Mouse (Mus musculus) frontal cortex, postnatal 10 days (tissue): ENCODE measurements around the gene Lrrc1.

Experiments used
- DNase-seq, 2 experiments: peaks; one replicate each; pipeline ENCODE4 v3.0.0; 2022; ENCODE audit warnings: low spot score in 2 of 2, mixed read lengths in 1 of 2

The Lrrc1 gene

DNA sequence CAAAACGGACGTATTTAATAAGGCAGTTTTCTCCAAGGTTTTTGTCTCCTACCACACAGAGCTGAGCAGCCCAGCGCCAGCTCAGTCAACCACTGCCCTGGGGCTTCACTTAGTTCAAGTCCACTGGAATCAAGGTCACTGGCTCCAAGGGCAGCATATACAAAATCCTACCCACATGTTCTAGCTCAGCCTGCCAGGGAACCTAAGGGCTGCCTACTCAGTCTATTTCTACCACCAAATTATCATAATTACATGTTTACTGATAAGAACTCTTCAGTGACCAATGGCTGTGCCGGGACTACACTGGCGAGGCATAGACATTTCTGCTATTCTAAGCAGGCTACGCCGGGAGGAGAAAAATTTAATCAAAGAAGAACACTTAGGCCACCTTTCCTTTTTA lies 80.8 kb downstream of the Lrrc1 start:
- no peak for DNase-seq

DNA sequence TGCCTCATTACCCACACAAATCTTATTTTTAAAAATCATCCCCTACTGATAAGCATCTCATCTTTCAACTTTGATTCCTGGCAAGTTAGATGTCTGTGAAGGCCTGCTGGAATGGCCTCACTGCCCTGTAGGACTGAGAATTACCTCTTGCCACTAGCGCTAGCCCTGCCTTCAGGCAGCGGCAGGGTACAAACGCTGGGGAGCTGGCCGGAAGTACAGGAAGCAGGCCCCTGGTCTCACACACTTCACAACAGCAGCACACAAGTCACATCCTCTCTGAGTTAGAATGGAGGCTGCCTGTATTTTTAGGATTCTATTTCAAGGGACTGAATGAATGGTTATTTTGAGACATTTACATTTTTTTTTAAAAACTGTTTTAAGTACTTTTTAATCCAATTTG lies 81.5 kb downstream of the Lrrc1 start:
- no peak for DNase-seq

DNA sequence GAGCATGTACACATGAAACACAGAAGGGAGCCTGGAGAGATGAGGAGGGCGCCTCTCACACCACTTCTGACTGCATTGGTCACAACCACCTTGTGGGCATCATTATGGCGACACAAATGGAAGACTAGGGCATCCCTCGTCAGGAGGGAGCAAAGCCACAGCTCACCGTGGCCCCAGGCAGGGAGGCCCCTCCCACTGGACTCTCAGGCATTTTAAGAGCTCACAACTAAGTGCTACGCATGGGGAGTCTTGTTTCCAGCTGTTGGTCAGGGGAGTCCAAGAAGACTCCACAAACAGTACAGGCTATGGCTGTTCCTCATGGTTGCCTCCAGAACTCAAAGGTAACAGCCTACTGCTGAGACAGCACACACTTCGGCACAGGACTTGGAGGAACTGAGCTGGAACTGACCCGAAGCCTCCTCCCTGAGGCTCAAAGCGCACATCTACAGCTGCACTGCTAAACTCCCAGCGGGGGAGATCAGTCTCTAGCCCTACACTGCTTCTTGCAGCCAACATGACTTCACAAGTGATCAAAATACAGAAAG lies 83.2 kb downstream of the Lrrc1 start:
- no peak for DNase-seq

DNA sequence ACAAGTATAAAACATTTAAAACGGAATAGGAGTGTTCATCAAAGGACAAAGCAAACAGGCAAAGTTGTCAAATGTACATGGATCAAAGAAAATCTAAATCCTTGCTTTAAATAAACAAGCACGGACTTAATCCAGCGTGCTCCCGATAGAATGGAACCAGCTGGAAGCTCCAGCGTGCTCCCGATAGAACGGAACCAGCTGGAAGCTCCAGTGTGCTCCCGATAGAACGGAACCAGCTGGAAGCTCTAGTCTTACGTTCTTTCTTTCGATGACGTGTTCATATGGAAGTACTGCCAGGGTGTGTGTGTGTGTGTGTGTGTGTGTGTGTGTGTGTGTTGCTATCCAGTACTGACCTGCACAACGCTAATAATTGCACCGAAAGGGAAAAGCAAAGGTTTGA lies 84.3 kb downstream of the Lrrc1 start:
- no peak for DNase-seq

DNA sequence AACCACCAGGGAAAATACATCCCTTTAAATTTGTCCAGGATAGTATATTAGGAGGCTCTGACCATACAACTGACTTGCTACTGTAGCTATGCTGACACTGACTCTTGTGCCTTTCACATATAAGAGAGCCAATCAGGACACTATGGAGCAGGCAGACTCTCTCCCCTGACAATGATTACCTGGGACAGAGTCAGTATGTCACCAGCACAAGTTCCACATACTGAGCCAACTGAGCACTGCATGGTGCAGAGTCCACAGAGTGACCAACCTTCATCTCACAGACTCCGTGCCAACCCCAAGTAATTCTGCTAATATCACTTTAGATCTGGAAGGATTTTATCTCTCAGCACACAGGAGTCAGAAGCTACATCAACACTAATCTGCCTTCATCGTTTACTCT lies 85.3 kb downstream of the Lrrc1 start:
- no peak for DNase-seq

DNA sequence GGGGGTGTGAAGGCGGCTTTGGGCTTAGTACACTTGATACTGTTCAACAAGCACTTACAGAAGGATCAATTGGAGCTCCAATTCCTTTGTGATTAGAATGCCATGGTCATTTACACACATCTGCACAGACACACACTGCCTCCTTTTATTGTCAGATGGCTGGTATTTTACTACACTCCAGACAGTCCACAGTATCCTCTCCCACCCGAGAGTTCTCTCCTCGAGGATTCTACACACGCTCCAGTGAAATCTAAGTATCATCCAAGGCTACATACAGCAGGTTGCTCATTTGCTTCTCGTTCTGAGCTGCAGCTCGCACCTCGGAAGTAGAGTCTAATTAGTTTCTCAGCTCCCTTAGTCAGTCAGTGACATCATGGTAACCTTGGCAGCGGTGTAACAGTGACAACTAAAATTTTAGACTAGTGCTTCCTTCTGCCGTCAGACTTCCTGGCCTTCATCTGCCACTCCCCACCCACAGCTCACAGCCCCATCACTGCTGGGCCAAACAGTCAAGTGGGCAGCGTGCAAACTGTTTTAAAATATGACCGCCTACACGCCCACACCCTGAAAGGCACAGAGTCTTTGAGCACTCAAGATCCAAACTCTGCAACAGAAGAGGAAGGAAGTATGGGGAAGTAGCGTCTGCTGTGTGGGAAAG lies 88.4 kb downstream of the Lrrc1 start:
- peak in 1 of 2 experiments; percentile 35 for DNase-seq

DNA sequence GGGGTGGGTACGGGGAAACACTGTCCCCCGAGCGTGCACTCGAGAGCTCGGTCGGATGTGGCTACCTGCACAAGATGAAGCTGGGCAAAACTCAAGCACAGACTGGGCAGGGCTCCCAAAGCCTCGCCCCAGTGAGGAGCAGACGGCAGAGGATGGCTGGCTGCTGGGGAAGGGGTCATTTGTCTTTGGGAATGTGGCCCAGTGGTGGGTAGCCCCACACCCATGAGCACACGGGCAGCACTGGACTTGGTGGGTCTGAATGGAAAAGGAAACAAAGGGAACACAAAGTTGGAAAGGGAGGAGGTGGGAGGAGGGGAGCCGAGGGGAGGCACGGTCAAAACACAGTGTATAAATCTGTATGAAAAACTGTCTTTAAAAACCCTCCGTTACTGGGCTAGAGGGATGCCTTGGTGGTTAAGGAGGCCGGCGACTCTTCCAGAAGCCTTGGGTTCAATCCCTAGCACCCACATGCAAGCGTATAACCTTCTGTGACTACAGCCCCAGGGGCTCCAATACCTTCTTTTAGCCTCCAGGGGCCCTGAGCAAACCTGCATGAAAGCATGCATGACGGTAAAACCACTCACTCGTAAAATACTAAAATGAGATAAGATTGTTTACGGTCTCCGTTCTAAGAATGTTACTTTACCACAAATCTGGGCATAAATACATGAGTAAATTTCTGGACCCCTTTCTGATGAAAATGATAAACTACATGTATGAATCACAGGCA lies 89.1 kb downstream of the Lrrc1 start:
- DNase-seq, result no peak

DNA sequence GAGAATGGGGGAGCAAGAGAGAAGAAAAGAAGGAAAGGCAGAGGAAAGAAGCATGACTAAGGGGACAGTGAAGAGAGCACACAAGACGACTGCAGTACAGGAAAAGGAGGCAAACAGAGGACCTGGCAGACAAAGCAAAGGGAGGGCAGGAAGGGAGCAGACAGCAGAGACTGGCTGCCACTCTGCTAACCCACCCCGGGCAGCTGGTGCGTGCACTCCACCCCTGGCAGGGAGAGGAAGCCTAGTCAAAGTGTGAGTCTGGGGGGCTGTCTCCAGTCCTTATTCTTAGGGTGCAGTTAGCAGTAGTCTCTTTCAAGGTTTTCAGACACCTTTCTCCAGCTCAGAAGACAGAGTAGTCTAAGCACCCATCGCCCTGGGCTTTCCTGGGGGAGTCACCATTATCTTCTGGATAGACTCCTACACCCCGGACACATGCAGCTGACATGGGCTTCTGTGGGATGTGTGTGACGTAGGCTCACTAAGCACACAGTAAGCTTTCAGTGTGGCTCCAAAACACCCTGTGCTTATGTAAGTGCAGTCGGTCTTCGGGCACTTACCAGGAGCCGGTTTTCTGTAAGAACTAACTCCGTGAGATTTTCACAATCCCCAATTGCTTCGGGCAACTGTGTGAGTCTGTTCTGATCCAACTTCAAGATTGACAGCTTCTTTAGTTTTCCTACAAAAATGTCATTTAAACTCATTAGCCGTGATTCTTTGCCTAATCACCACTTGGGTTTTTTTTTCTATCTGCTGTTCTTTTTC lies 92.4 kb downstream of the Lrrc1 start:
- DNase-seq, result no peak

DNA sequence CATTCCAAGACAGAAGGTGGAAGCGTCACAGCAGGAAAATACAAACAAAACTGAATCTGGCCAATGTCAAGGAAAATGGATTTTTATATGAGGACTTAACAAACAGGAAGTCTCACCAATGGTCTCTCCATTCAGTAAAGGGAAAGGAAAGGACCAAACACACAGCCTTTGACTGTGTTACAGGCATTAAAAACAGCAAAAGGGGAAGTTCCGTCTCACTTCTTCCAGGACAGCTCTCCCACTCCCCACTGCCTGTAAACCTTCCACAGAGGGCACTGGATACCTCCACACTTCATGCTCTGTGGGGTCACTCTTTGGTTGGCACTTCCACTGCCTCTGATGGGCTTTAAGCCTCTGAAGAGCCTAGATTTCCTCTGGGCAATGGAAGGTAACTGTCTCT lies 94.2 kb downstream of the Lrrc1 start:
- DNase-seq, result no peak

DNA sequence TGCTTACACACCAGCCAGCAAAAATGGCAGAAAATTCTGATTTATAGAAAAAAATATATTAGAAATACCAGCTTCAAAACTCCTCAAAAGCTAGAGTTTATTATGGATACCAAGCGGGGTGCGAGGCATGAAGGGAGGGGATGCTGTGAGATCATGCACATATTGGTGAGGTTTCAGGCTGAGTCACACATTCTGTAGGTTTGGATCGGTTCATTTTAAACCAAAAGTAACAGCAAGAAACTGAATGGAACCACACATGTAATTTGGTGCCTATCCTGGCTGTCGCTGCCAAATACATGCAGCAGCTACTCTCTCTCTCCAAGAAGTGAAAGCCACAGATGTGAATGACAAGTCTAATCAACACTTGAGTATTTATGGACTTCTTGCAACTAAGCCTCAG lies 99.8 kb downstream of the Lrrc1 start:
- DNase-seq, result no peak

DNA sequence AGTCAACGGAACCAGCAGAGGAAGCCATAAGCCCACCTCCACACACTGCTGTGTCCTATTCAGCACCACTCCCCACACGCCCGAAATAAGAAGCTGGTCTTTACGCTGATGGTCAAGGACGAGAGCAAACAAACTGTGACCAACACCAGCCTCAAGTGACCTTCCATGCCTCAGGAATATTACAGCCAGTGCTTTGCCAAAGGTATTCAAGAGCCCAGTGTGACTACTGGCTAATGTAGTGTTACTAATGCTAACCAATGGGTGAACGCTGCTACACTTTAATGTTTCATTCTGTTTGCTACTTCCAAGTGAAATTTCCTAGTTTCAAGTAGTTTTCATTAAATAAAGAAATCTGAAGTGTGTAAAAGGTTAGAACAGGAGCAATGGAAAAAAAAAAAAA lies 105.3 kb downstream of the Lrrc1 start:
- no peak for DNase-seq

DNA sequence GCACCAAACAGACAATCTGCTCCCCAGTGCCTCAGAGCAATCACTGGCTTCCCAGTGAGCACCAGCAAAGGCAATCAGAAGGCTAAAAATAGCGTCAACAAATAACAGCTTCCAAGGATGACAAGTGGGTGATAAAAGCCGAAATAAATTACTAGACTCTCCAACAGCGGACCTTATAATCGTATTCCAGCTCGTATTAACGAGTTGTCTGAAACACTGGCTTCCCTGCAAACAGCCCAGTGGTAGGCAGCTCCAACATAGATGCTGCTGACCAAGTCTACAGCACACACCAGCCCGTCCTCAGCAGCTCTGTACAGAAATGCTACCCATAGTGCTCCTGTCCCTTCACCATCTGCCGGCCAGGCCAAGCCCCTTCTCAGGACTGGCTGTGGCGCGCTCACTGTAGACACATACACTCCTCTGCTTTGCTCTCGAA lies 105.8 kb downstream of the Lrrc1 start:
- DNase-seq, result no peak

DNA sequence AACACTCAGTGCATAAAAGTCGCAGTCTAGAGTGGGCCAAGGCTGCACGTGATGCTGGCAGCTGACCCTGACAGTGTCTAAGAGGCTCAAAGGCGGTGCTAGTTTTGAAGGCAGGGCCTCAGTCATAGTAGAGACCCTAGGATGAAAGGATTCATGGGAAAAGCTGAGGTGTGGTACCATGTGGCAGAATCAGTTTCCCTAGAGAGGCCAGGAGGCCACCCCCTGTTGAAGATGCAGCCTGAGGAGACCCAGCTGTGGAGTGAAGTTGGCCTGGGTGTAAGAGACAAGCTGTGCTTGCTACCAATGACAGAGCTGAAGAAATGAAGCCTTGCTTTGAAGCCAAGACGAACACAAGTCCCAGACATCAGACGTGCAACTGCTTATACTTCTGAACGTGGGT lies 107.5 kb downstream of the Lrrc1 start:
- no peak for DNase-seq

DNA sequence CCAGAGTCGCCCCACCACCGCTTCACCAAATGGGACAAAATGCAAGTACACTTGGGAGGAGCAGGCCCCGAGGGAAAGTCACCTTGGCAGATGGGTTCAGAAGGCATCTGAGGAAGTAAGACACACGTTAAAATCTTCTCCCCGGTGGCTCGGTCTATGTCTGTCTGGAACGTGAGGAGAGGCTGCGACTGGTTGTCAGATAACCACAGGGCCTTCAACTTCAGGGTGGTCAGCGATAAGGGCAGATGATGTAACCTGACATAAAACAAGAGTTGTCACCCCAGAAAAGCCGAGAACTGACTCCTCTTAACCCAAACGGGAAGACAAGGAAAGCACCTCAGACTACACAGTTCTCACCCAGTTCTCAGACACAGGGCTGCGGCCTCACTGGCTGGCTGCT lies 109.7 kb downstream of the Lrrc1 start:
- no peak for DNase-seq

DNA sequence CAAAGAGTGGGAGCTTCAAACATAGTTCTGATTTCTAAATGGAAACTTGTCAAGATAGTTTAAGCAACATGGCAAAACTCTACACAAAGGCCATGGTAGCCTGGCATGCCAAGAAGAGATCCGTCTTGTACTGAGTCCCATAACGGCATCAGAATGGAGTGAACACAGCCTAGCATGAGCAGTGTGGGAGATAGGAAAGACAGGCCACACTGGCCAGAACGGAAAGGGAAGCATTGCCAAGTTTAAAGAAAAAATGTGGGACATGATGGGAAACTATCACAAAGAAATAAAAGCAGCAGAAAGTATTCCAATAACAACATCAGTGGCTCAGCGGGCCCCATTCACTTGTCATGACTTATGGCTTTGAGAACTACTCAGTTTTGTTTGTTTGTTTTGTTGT lies 111.2 kb downstream of the Lrrc1 start:
- DNase-seq, result no peak

DNA sequence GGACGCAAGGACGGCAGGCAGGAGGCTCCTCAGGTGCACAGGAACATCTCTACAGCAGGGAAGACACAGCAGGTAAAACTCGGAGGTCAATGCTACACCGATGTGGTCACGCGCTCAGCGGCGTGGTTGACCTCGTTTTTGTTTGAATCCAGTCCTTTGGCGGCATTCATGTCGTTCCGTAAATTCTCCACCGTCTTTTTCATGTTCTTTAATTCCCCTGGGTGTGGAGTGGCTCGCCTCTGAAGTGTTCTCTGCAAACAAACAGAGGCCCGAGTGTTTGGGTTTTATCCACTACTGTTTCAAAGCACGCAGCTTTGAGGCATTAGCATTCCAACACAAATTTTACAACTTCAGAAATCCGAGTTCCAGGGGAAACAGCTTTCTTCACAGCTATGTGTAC lies 112.6 kb downstream of the Lrrc1 start:
- DNase-seq, result no peak

DNA sequence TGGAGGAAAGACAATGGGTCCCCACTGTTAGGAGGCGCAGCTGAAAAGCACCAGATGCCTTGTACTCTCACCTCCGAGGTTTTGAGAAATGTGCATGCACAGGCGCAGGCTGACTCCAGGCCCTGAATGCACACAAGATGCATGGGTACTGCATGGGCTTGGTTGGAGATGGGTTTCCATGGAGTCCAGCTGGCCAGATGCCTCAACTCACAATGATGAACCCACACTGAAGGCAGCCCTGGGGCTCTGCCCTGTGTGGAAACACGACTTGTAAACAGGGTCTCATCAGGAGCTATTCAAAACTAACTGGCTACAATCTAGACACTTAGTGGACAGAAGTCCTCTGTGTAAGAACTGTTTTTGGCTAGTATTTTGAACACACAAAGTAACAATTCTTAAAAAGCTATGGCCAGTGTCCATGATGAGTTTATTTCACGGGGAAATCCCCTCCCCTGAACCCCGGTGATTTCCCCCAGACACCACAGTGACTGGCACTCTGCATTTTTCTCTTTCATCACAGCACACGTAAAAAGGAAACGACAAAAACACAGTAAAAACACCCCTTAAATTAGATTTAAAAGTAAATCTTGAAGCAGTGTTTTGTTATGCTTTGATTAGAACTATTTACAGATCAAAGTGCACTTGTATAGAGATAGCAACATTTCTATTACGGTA lies 114.1 kb downstream of the Lrrc1 start:
- DNase-seq, result no peak

DNA sequence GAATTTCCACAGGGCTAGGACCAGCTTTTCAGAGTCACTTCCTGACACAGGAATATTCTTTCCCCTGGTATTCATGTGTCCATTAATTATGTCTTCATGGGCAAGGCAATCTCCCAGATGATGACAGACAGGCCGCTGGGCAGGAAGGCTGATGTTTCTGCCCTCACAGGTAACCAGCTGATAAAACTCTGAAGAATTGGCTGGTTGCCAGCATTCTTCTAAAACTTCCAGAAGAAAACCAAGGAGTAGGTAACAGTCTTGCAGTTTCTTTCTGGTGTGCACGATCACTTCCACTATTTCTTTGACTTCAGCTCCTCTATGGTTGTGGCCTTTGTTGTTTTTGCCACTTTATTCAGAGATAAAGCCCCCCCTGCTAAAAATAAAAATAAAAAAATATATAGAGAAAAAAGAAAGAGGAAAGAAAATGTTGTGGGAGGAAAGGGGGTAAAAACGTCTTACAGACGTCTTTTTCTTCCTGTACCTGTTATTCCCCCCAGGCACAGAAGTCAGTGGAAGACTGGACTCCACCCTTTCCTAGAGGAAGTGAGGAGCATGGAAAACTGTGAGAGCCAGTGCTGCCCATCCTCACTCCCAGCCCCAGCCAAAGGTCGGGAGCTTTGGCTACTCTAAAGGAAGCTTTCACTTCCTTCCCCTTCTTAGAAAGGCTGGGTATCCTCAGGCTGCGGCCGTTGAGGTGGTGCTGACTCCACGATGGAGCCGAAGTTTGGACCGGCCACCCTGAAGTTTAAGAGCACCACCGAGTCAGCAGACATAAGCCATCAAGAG lies 115.2 kb downstream of the Lrrc1 start:
- no peak for DNase-seq

DNA sequence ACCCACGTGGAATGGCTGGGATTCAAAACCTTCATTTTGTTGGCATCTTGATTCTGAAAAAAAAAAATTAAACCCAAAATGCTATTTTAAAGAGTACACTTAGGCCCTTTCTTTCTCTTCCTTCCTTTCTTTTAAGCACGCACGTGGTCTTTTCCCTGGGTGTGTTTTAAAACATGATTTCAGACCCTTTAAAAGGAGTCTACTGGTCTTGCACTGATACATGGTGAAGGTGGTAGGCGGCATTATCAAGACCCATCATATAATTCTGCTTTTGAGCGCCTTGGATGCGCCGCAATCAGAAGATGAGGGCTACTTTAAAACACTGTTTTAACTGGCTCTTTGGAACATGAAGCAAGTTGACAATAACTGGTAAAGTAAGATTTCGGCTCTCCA lies 115.9 kb downstream of the Lrrc1 start:
- no peak for DNase-seq

DNA sequence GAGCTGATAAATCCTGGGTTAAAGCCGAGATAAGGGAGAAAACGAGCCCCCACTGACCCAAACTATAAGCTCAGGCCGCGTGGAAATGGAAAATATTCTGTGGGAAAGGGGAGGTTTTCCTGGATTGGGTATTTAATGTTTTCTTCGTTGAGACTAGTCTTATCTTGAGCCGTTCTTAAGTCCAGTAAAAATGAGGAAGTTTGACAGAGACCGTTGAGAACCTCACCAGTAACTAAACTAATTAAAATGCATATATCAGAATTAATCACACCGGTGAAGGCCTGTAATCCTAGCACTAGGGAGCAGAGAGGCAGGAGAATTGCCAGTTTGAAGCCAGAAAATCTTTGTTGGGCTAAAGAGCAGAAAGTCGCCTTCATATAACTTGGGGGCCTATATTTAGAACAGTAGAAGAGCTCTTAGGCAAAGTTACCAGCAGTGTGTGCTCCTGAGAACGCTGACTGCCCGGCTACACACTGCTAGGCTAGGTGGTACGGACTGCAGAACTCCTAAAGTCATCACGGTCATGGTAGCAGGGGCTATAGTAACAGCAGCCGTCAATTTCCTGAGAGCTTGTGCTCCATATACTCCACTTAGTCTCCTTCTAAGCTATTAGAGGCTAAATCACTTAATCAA lies 116.4 kb downstream of the Lrrc1 start:
- DNase-seq, result no peak
